Mouse (Mus musculus): Measurements from ENCODE around the gene Chrna5. TPM values are rescaled to one million over a fixed set of nuclear protein-coding genes. Genes with fewer than 3 reads are reported as not detected.

Gene Chrna5
- polyA plus RNA-seq, 1 experiment, result 2.9 TPM

DNA sequence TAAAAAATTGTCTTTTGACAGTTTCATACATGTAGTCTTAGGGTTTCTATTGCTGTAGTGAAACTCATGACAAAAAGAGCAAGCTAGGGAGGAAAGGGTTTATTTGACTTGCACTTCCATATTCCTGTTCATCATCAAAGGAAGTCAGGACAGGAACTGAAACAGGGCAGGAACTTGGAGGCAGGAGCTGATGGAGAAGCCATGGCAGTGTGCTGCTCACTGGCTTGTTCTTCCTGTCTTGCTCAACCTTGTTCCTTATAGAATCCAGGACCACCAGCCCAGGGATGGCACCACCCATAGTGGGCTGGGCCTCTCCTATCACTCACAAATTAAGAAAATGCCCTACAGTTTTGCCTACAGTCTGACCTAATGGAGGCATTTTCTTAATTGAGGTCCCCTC is 17.0 kb upstream of the Chrna5 start:
- Histone ChIP-seq H3K4me3 (ENCODE audit: insufficient read depth, low read length) (no peak overlapping the region), H3K27ac (ENCODE audit: insufficient read depth, low read length) (no peak overlapping the region), H3K4me1 (ENCODE audit: control insufficient read depth, insufficient read depth, low read length) (no peaks in the 10 kb centered on the region)
- TF ChIP-seq CTCF (IDR thresholded peaks at IDR 0.05; ENCODE audit: extremely low read depth, insufficient read depth, low read length) (no peak), POLR2A (IDR thresholded peaks at IDR 0.05; ENCODE audit: extremely low read depth, insufficient read depth, low read length) (no peak)

GRCm38 (mm10) chr9:54969972-54970637 is 10.6 kb upstream of the Chrna5 start:
- H3K4me3 ChIP-seq (ENCODE audit: insufficient read depth, low read length), result no peak overlapping the region
- TF ChIP-seq CTCF (IDR thresholded peaks at IDR 0.05; ENCODE audit: extremely low read depth, insufficient read depth, low read length) (no peak), POLR2A (IDR thresholded peaks at IDR 0.05; ENCODE audit: extremely low read depth, insufficient read depth, low read length) (no peak)
- H3K4me1 ChIP-seq (ENCODE audit: control insufficient read depth, insufficient read depth, low read length), result no peaks in the 10 kb centered on the region
- H3K27ac ChIP-seq (ENCODE audit: insufficient read depth, low read length), result no peak overlapping the region

- Histone ChIP-seq H3K27ac (ENCODE audit: insufficient read depth, low read length) (no peak overlapping the region), H3K4me3 (ENCODE audit: insufficient read depth, low read length) (peak overlapping the region; percentile 25), H3K4me1 (ENCODE audit: control insufficient read depth, insufficient read depth, low read length) (peaks cover 3% of the 10 kb centered on the region; the same call in 1 of the 2 replicates)
- TF ChIP-seq POLR2A (IDR thresholded peaks at IDR 0.05; ENCODE audit: extremely low read depth, insufficient read depth, low read length), result no peak
These were observed 861 bp downstream of the Chrna5 start for GRCm38 (mm10) chr9:54981291-54982191.

DNA sequence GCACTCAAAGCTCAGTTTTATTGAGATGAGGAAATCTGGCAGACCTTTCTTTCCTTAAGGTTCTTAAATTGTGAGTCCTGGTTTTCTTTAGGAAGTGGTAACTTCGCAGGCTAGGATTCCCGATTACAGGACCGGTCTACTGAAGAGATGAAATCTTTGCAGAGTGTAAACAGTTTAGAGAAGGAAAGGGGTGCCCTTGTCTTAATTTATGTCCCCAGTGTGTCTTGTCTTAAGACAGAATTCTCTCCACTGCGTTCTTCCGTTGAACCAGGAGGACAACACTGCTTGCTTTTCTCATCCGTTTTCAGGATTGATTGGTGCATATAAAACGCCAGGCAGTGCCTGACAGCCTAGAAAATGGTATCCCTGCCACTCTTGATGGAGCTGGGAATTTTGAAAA is 1.7 kb downstream of the Chrna5 start:
- no peak for TF ChIP-seq CTCF (IDR thresholded peaks at IDR 0.05; ENCODE audit: extremely low read depth, insufficient read depth, low read length)
- TF ChIP-seq POLR2A (IDR thresholded peaks at IDR 0.05; ENCODE audit: extremely low read depth, insufficient read depth, low read length), result no peak
- Histone ChIP-seq H3K27ac (ENCODE audit: insufficient read depth, low read length) (no peak overlapping the region), H3K4me3 (ENCODE audit: insufficient read depth, low read length) (0 out of 2 replicates have a peak overlapping the region, but pooled peaks have one; percentile 25), H3K4me1 (ENCODE audit: control insufficient read depth, insufficient read depth, low read length) (peaks cover 3% of the 10 kb centered on the region; the same call in 1 of the 2 replicates)

GRCm38 (mm10) chr9:54990362-54990761 is 9.7 kb downstream of the Chrna5 start:
- TF ChIP-seq CTCF (IDR thresholded peaks at IDR 0.05; ENCODE audit: extremely low read depth, insufficient read depth, low read length) (no peak), POLR2A (IDR thresholded peaks at IDR 0.05; ENCODE audit: extremely low read depth, insufficient read depth, low read length) (no peak)
- Histone ChIP-seq H3K4me1 (ENCODE audit: control insufficient read depth, insufficient read depth, low read length) (no peaks in the 10 kb centered on the region), H3K4me3 (ENCODE audit: insufficient read depth, low read length) (no peak overlapping the region), H3K27ac (ENCODE audit: insufficient read depth, low read length) (no peak overlapping the region)

DNA sequence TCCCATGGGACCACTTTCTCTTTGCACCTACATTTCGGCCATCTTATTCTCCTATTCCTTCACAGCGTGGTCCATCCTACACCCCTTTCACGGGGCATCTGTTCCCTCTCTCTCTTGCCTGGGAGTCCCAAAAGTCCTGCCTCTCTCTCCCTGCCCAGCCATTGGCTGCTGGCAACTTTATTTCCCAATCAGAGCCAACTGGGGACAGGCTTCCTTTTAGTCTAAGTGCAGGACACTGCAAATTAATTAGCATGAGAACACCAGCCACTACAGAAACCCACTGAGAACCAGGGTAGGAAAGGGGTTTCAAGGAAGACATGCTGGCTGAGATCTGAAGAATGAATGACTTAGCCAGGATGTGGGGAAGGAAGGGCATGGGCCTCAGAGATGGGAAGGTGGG is 13.7 kb downstream of the Chrna5 start:
- H3K27ac ChIP-seq (ENCODE audit: insufficient read depth, low read length), result no peak overlapping the region
- H3K4me1 ChIP-seq (ENCODE audit: control insufficient read depth, insufficient read depth, low read length), result no peaks in the 10 kb centered on the region
- no peak overlapping the region for H3K4me3 ChIP-seq (ENCODE audit: insufficient read depth, low read length)
- no peak for TF ChIP-seq POLR2A (IDR thresholded peaks at IDR 0.05; ENCODE audit: extremely low read depth, insufficient read depth, low read length)
- no peak for TF ChIP-seq CTCF (IDR thresholded peaks at IDR 0.05; ENCODE audit: extremely low read depth, insufficient read depth, low read length)

GRCm38 (mm10) chr9:54995645-54996044 is 15.0 kb downstream of the Chrna5 start:
- Histone ChIP-seq H3K4me3 (ENCODE audit: insufficient read depth, low read length) (no peak overlapping the region), H3K27ac (ENCODE audit: insufficient read depth, low read length) (no peak overlapping the region), H3K4me1 (ENCODE audit: control insufficient read depth, insufficient read depth, low read length) (no peaks in the 10 kb centered on the region)
- TF ChIP-seq POLR2A (IDR thresholded peaks at IDR 0.05; ENCODE audit: extremely low read depth, insufficient read depth, low read length), result no peak
- no peak for TF ChIP-seq CTCF (IDR thresholded peaks at IDR 0.05; ENCODE audit: extremely low read depth, insufficient read depth, low read length)

- no peak for TF ChIP-seq CTCF (IDR thresholded peaks at IDR 0.05; ENCODE audit: extremely low read depth, insufficient read depth, low read length)
- no peak for TF ChIP-seq POLR2A (IDR thresholded peaks at IDR 0.05; ENCODE audit: extremely low read depth, insufficient read depth, low read length)
- Histone ChIP-seq H3K4me1 (ENCODE audit: control insufficient read depth, insufficient read depth, low read length) (no peaks in the 10 kb centered on the region; the same call in 1 of the 2 replicates), H3K4me3 (ENCODE audit: insufficient read depth, low read length) (no peak overlapping the region), H3K27ac (ENCODE audit: insufficient read depth, low read length) (no peak overlapping the region; the same call in 1 of the 2 replicates)
These were observed 22.9 kb downstream of the Chrna5 start for GRCm38 (mm10) chr9:55003609-55004008.

- TF ChIP-seq CTCF (IDR thresholded peaks at IDR 0.05; ENCODE audit: extremely low read depth, insufficient read depth, low read length) (no peak), POLR2A (IDR thresholded peaks at IDR 0.05; ENCODE audit: extremely low read depth, insufficient read depth, low read length) (no peak)
- Histone ChIP-seq H3K27ac (ENCODE audit: insufficient read depth, low read length) (no peak overlapping the region), H3K4me3 (ENCODE audit: insufficient read depth, low read length) (no peak overlapping the region), H3K4me1 (ENCODE audit: control insufficient read depth, insufficient read depth, low read length) (no peaks in the 10 kb centered on the region)
These were observed 29.0 kb downstream of the Chrna5 start for GRCm38 (mm10) chr9:55009692-55010091.

All from cortical plate, adult 2 months (tissue).